Mouse (Mus musculus) left cerebral cortex, adult 11 months (tissue): ENCODE results near the gene Fgf12.
A peak's percentile ranks its signal among the peaks of the same experiment; 100 is the strongest.

Source experiments
- DNase-seq: peaks from one replicate; pipeline ENCODE4 v3.0.0; 2022; ENCODE audit warnings: low spot score

Fgf12 gene

GRCm38 (mm10) chr16:28323576-28323975 is 429.3 kb downstream of the Fgf12 start:
- DNase-seq = no peak

DNA sequence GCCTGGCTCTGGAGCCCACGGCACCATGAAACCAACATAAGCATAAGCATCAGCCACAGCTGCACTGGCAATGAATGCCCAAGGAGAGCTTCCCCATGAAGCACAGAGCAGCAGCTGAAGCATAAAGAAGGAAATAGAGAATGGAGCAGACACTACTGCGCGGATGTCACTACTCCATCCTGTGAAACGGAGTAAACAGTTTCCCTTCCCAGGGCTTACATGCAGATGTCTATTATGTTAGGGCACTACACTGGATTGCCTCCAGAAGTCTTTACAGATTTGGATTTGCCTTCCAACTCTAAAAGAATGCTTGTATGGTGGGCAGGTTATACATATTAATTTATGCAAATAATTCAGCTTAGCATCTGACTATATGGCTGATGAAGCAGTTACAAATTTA is 441.2 kb downstream of the Fgf12 start:
- DNase-seq = no peak

- no peak for DNase-seq
These were observed 449.0 kb downstream of the Fgf12 start for GRCm38 (mm10) chr16:28303889-28304288.

DNA sequence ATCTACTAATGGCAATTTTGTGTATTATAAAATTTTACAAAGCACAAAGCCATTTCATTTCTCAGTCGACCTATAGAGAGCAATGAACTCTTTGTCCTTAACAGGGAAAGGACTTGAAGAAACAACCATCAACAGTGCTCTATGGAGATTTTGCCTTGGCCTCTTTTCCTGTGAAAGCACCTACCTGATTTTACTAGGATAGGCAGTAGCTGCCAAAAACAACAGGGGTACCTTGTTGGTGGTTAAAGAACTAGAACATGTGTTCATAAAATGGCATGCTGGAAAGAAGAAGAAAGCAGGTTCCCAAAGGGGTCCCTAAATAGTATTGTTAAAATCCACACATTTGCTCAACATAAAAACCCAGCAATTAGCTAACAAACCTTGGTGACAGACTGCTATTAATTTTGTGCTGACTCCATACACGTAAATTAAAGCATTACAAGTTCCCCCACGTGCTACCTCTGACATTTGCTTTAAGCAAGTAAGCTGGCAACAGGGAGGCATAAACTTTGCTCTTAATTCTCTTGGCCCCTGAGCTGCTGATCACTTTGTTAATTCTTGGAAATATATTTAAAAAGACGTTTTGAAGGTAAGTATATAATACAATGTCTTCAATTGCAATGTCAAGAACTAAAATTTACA is 463.1 kb downstream of the Fgf12 start:
- DNase-seq = no peak

- DNase-seq = no peak
These were observed 495.0 kb downstream of the Fgf12 start for GRCm38 (mm10) chr16:28257904-28258303.

GRCm38 (mm10) chr16:28254303-28254702 is 498.6 kb downstream of the Fgf12 start:
- no peak for DNase-seq

GRCm38 (mm10) chr16:28251930-28252329 is 500.9 kb downstream of the Fgf12 start:
- DNase-seq = no peak

- no peak for DNase-seq
These were observed 509.8 kb downstream of the Fgf12 start for GRCm38 (mm10) chr16:28242867-28243649.

DNA sequence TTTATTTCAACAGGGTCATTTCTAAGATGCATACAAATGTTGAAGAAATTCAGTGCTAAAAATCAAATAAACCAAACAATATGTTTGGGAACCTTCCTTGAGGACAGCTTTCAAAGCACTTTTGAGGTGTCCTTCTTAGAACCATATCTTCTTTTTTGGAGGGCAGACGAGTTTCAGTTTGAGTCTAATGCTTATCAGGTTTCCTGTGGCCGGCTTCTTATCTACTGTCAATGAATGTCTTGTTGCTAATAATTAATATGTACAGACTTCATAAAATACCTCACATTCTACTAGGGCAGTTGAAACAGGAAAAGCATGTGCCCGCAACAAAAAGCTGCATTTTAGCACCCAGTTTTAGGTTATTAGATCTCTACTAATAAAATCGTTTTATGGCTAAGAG is 513.5 kb downstream of the Fgf12 start:
- no peak for DNase-seq

GRCm38 (mm10) chr16:28238019-28238868 is 514.6 kb downstream of the Fgf12 start:
- peak; percentile 41 for DNase-seq

DNA sequence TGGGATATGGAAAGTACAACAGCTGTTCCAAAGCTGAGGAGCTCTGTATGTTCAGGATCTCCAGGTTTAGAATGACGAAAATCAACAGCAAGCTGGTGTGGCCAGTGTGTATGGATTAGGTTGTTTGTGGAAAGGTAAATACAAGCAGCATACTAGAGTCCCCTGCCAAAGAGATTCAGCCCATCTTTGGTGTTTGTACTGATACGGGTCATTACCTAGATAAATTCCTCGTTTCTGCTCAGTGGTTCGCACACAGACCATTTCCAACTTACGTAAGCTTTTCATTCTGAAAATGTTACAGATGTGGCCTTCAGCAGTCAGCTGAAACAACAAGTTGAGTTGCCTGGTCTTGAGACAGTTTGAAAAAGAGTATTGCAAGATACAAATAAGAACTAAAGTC is 536.9 kb downstream of the Fgf12 start:
- no peak for DNase-seq

GRCm38 (mm10) chr16:28212411-28212810 is 540.5 kb downstream of the Fgf12 start:
- no peak for DNase-seq

- no peak for DNase-seq
These were observed 596.4 kb downstream of the Fgf12 start for GRCm38 (mm10) chr16:28156443-28156842.

DNA sequence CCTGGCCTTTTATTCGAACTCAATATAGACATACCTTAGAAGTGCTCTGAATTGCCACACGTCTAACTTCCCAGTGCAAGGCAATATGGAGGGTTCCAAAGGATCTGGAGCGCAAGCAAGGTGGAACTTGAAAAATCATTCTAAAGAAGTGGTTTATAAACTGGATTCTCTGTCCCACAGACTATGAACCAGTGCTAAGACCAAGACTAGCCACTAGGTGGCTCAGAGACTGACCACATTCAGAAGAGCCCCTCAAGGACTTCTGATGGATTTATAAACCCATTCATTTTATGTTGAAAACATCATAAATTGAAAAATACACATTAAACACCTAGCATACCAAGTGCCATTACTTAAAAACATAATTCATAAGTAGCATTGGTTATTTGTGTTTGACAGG is 611.9 kb downstream of the Fgf12 start:
- no peak for DNase-seq

DNA sequence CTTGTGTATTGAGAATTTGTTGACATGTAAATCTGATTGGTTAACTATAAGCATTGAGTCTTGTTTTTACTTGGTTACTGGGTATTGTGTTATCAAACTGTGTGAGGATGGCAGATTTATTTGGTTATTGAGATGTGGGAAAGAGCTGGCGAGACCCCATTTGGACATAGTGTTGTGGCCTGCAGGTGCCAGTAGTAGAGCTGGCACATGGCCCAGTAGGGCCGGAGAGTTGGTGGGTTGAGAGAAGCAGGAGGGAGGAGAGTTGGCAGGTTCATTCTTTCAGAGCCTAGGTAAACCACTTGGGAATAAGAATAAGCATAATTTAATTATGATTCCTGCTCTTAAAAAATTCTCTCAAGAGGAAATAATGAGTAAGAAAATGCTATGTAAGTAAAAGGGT is 625.9 kb downstream of the Fgf12 start:
- DNase-seq = no peak
